Mouse (Mus musculus) thymus, adult 2 months (tissue): ENCODE measurements around the gene Plcz1.

Experiments
- CTCF ChIP-seq: fragments of 200-500 bp; IDR thresholded peaks from 2 replicates; pipeline ENCODE4 v1.5.1; 2012; ENCODE audit warnings: mild to moderate bottlenecking, control low read depth, low read length, moderate library complexity, borderline replicate concordance; ENCODE audit not compliant: control insufficient read depth, poor library complexity, insufficient read depth; ENCODE audit errors: extremely low read depth
- POLR2A ChIP-seq: fragments of 200-500 bp; IDR thresholded peaks from 2 replicates; pipeline ENCODE4 v1.6.1; 2012; ENCODE audit warnings: mild to moderate bottlenecking, low read length, control low read depth, moderate library complexity; ENCODE audit not compliant: control insufficient read depth, poor library complexity, insufficient read depth; ENCODE audit errors: extremely low read depth

DNA sequence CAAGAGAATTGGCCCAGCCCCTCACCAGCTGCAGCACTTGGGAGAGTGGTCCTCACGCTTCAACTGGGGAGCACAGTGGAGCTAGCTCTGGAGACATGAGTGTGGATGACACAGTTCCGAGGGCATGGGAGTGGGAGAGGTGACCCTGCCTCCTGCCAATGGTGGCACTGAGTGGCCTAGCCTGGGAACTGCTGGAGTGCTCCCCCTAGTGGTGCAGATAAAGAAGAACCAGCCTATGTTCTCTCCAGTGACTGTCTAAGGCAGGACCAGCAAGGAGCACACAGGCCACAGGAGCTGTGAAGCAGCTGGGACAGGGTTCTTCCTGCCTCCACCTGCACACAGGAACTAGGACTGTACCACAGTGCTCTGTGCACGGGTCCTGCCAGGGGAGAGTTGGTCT is 40.5 kb upstream of the Plcz1 start:
- TF ChIP-seq CTCF (no peak), POLR2A (no peak)
